Mouse (Mus musculus) ES-Bruce4 (cell line): ENCODE data around the gene Loxl4.

Experiments
- CTCF ChIP-seq: IDR thresholded peaks from one replicate; pipeline ENCODE4 v1.8.1; 2011; ENCODE audit warnings: low read depth, low read length
- EP300 ChIP-seq: IDR thresholded peaks from 2 replicates; pipeline ENCODE4 v1.6.1; 2011; ENCODE audit warnings: low read depth, low read length; ENCODE audit not compliant: insufficient read depth
- POLR2A ChIP-seq: IDR thresholded peaks from one replicate; pipeline ENCODE4 v1.8.1; 2011; ENCODE audit warnings: low read length; ENCODE audit not compliant: insufficient read depth

DNA sequence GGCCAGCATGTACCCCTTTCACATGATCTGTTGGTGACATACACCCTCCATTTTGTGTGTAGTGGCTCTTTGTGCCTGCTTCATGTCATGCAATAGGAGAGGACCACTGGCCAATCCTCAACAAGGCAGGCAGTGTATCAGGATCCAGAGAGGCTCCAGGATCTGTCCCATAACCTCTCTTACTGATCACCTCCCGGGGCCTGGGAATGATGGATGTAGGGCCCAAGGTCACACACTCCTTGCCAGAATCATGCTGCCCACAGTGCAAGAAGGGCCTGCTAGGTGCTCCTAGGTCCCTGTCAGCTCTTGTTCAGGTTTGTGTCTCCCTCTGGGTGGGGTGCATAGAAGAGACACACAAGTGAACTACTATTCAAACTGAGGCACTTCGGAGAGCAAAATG, 44.7 kb upstream of the Loxl4 start:
- TF ChIP-seq CTCF (no peak), POLR2A (no peak), EP300 (no peak)
